Mouse (Mus musculus) liver, embryonic 14.5 days (tissue): ENCODE measurements around the gene Arhgdig.

Experiments used
- CTCF ChIP-seq: IDR thresholded peaks from 2 replicates; pipeline ENCODE4 v1.5.1; 2016; ENCODE audit warnings: antibody characterized with exemption, low read depth, control low read depth
- EP300 ChIP-seq: IDR thresholded peaks from 2 replicates; pipeline ENCODE4 v1.6.1; 2016; ENCODE audit warnings: antibody characterized with exemption, low read depth

DNA sequence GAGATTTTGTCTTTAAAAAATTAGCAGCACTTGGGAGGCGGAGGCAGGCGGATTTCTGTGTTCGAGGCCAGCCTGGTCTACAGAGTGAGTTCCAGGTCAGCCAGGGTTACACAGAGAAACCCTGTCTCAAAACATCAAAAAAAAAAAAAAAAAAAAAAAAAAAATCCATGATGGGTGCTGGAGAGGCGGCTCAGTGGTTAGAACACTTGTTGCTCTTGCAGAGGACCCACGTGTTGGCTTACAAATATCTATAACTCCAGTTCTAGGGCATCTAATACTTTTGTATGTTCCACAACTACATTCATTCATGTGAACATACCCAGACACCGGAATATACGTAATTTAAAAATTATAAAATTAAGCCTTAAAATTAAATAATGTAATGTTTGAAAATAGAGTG lies 47.7 kb upstream of the Arhgdig start:
- TF ChIP-seq CTCF (no peak), EP300 (no peak)
